Mouse (Mus musculus): ENCODE results near the gene Cfap157.

Gene Cfap157

GRCm38 (mm10) chr2:32749082-32749481 lies 35.1 kb downstream of the Cfap157 start:
- DNase-seq, result no peak

- DNase-seq, result peak in 1 of 2 experiments; percentile 54
Observed at GRCm38 (mm10) chr2:32744272-32744982, 39.8 kb downstream of the Cfap157 start.

- DNase-seq, result no peak
Observed at GRCm38 (mm10) chr2:32742173-32742531, 42.1 kb downstream of the Cfap157 start.

GRCm38 (mm10) chr2:32741273-32742172 lies 42.7 kb downstream of the Cfap157 start:
- peak in 1 of 2 experiments; percentile 44 for DNase-seq

- no peak for DNase-seq
Observed at GRCm38 (mm10) chr2:32740916-32741272, 43.3 kb downstream of the Cfap157 start, which contains the start of gene 6330409D20Rik. 6330409D20Rik (minus strand) TSS chr2:32741016.

- no peak for DNase-seq
Observed at GRCm38 (mm10) chr2:32739311-32739710, 44.9 kb downstream of the Cfap157 start.

GRCm38 (mm10) chr2:32737008-32737407 lies 47.2 kb downstream of the Cfap157 start:
- DNase-seq, result no peak

GRCm38 (mm10) chr2:32736306-32736829 lies 47.9 kb downstream of the Cfap157 start:
- DNase-seq, result peak; percentile 37 to 46

GRCm38 (mm10) chr2:32734933-32735332 lies 49.3 kb downstream of the Cfap157 start:
- DNase-seq, result peak; percentile 83 to 85

- peak; percentile 42 to 61 for DNase-seq
Observed at GRCm38 (mm10) chr2:32734480-32734879, 49.7 kb downstream of the Cfap157 start.

- peak; percentile 40 to 60 for DNase-seq
Observed at GRCm38 (mm10) chr2:32732695-32733094, 51.5 kb downstream of the Cfap157 start.

- DNase-seq, result peak in 1 of 2 experiments; percentile 48
Observed at GRCm38 (mm10) chr2:32731911-32732310, 52.3 kb downstream of the Cfap157 start.

GRCm38 (mm10) chr2:32730854-32731253 lies 53.4 kb downstream of the Cfap157 start:
- DNase-seq, result no peak

GRCm38 (mm10) chr2:32729547-32729946 lies 54.7 kb downstream of the Cfap157 start:
- no peak for DNase-seq

GRCm38 (mm10) chr2:32728463-32728862 lies 55.8 kb downstream of the Cfap157 start:
- peak; percentile 80 to 88 for DNase-seq

GRCm38 (mm10) chr2:32727435-32727834 lies 56.8 kb downstream of the Cfap157 start:
- peak; percentile 97 to 99 for DNase-seq
